Mouse (Mus musculus): Measurements from ENCODE around the gene Skint8.
"Not testable (repeated sequence)": the region's sequence is repeated elsewhere in the genome, so short reads cannot be mapped to it uniquely, and the experiment has no call there.

Gene Skint8

GRCm38 (mm10) chr4:111919092-111919491, at the start of gene Skint8:
Gene Skint8, plus strand, starts transcription at chr4:111919392.
- no peak for DNase-seq (ENCODE audit: low spot score)

- DNase-seq (ENCODE audit: low spot score) = no peak
These were observed 38.9 kb upstream of the Skint8 start for GRCm38 (mm10) chr4:111880112-111880875.

- DNase-seq (ENCODE audit: low spot score) = no peak
These were observed 35.6 kb upstream of the Skint8 start for GRCm38 (mm10) chr4:111883543-111883942.

GRCm38 (mm10) chr4:111886018-111886417, 33.2 kb upstream of the Skint8 start:
- peak; percentile 40 for DNase-seq (ENCODE audit: low spot score)

GRCm38 (mm10) chr4:111886607-111887006, 32.6 kb upstream of the Skint8 start:
- peak; percentile 52 for DNase-seq (ENCODE audit: low spot score)

GRCm38 (mm10) chr4:111892138-111892537, 27.1 kb upstream of the Skint8 start:
- DNase-seq (ENCODE audit: low spot score) = no peak

GRCm38 (mm10) chr4:111897755-111898154, 21.4 kb upstream of the Skint8 start:
- no peak for DNase-seq (ENCODE audit: low spot score)

GRCm38 (mm10) chr4:111898566-111898965, 20.6 kb upstream of the Skint8 start:
- no peak for DNase-seq (ENCODE audit: low spot score)

- not testable (repeated sequence) for DNase-seq (ENCODE audit: low spot score)
These were observed 18.7 kb upstream of the Skint8 start for GRCm38 (mm10) chr4:111900491-111900890.

GRCm38 (mm10) chr4:111901473-111901872, 17.7 kb upstream of the Skint8 start:
- no peak for DNase-seq (ENCODE audit: low spot score)

GRCm38 (mm10) chr4:111902775-111903174, 16.4 kb upstream of the Skint8 start, which contains the start of gene Slc5a9:
Gene Slc5a9, minus strand, starts transcription at chr4:111902918.
- DNase-seq (ENCODE audit: low spot score) = no peak

- DNase-seq (ENCODE audit: low spot score) = peak; percentile 22
These were observed 11.3 kb upstream of the Skint8 start for GRCm38 (mm10) chr4:111907926-111908325.

- no peak for DNase-seq (ENCODE audit: low spot score)
These were observed 42.1 kb downstream of the Skint8 start for GRCm38 (mm10) chr4:111961309-111961708.

GRCm38 (mm10) chr4:111963241-111963640, 44.0 kb downstream of the Skint8 start:
- DNase-seq (ENCODE audit: low spot score) = not testable (repeated sequence)

GRCm38 (mm10) chr4:111963669-111964068, 44.5 kb downstream of the Skint8 start:
- DNase-seq (ENCODE audit: low spot score) = no peak

GRCm38 (mm10) chr4:111972623-111973022, 53.4 kb downstream of the Skint8 start, which contains the start of gene Skint7:
Gene Skint7, plus strand, starts transcription at chr4:111972923.
- DNase-seq (ENCODE audit: low spot score) = no peak
